In genomic region chr2:161668302-161668986, GRCm38 (mm10) we compare ENCODE assay signal across 14 mouse cellular contexts.
DNase-seq lines count a peak whose midpoint lies in the region; ATAC-seq and TF ChIP-seq lines count a peak whose summit lies in the region.
"Had no signal": no experiment of that assay in that cellular context is flagged by ENCODE, and none has a peak within 500 bp of the region (broad histone marks: within the 10 kb centered on the region; RNA-seq: fewer than 3 reads in every experiment).

No protein-coding gene starts in this region.

- no peaks in the 10 kb centered on the region for H3K9me3 ChIP-seq in neural tube, embryonic 11.5 days (ENCODE audit: control insufficient read depth, low read length)
- no peaks in the 10 kb centered on the region for H3K9me3 ChIP-seq in midbrain, embryonic 13.5 days
- H3K9me3 ChIP-seq: limb, embryonic 13.5 days had no signal

- H3K4me1 ChIP-seq in neural tube, embryonic 11.5 days (ENCODE audit: control insufficient read depth, insufficient read depth, low read length) = no peaks in the 10 kb centered on the region
- 0 out of 2 replicates have a peak, but pooled peaks cover 3% of the 10 kb centered on the region for H3K4me1 ChIP-seq in midbrain, embryonic 13.5 days (replicated peaks)
- no peaks in the 10 kb centered on the region for H3K4me1 ChIP-seq in lung, adult 2 months (ENCODE audit: control insufficient read depth, insufficient read depth, low read length)
- H3K4me1 ChIP-seq: limb, embryonic 13.5 days had no signal

- no peak for TF ChIP-seq POLR2A in lung, adult 2 months (IDR thresholded peaks at IDR 0.05; ENCODE audit: borderline replicate concordance, extremely low read depth, low read depth, low read length)

- H3K36me3 ChIP-seq in neural tube, embryonic 11.5 days (ENCODE audit: control insufficient read depth, insufficient read depth, low read length) = no peaks in the 10 kb centered on the region
- no peaks in the 10 kb centered on the region for H3K36me3 ChIP-seq in midbrain, embryonic 13.5 days
- H3K36me3 ChIP-seq: limb, embryonic 13.5 days had no signal

- no peak overlapping the region; the same call in 1 of the 2 replicates for H3K27ac ChIP-seq in neural tube, embryonic 11.5 days (ENCODE audit: low read depth, low read length)
- no peak overlapping the region for H3K27ac ChIP-seq in midbrain, embryonic 13.5 days
- H3K27ac ChIP-seq: limb, embryonic 13.5 days; macrophage had no signal

- 64% methylated on average over 12 of the region's 12 CpGs for WGBS in neural tube, embryonic 11.5 days
- 48% methylated on average over 12 of the region's 12 CpGs for WGBS in midbrain, embryonic 13.5 days
- 74% methylated on average over 12 of the region's 12 CpGs for WGBS in lung, adult 2 months

- DNase-seq in adrenal gland, postnatal 14 days = peak; percentile 9
- no peak for DNase-seq in adrenal gland, adult 18-20 months (ENCODE audit: low spot score in 2 of 2)
- DNase-seq in neural tube, embryonic 11.5 days (ENCODE audit: low spot score) = peak; percentile 31
- DNase-seq in neural tube, embryonic 10.5 days (ENCODE audit: extremely low spot score, low spot score) = no peak
- peak; percentile 13 for DNase-seq in retina, postnatal 1 day
- no peak for DNase-seq in layer of hippocampus, postnatal 10 days (ENCODE audit: low spot score in 2 of 2)
- DNase-seq in lung, adult 2 months = no peak
- DNase-seq: cerebellum, adult 11-12 months; kidney, postnatal 36 days; layer of hippocampus, postnatal 36 days had no signal

- no peak overlapping the region for H3K9ac ChIP-seq in neural tube, embryonic 11.5 days (ENCODE audit: low read length)
- H3K9ac ChIP-seq in midbrain, embryonic 13.5 days (replicated peaks) = no peak overlapping the region
- H3K9ac ChIP-seq: limb, embryonic 13.5 days had no signal

- peak; percentile 87 for ATAC-seq in neural tube, embryonic 11.5 days (ENCODE audit: insufficient read depth, low FRiP score, low TSS enrichment)
- ATAC-seq in midbrain, embryonic 13.5 days = peak; percentile 87
- ATAC-seq: intestine, embryonic 16.5 days had no signal

- no peak overlapping the region for H3K4me3 ChIP-seq in neural tube, embryonic 11.5 days (ENCODE audit: low read depth, low read length)
- H3K4me3 ChIP-seq in midbrain, embryonic 13.5 days (replicated peaks) = no peak overlapping the region
- no peak overlapping the region for H3K4me3 ChIP-seq in lung, adult 2 months (replicated peaks; ENCODE audit: extremely low read depth, low read depth, low read length)
- H3K4me3 ChIP-seq: limb, embryonic 13.5 days had no signal

- TF ChIP-seq CTCF in lung, adult 2 months (IDR thresholded peaks at IDR 0.05; ENCODE audit: insufficient read depth, low read length) = no peak

- no peak overlapping the region for H3K4me2 ChIP-seq in neural tube, embryonic 11.5 days (ENCODE audit: low read depth)
- no peak overlapping the region for H3K4me2 ChIP-seq in midbrain, embryonic 13.5 days (replicated peaks)
- H3K4me2 ChIP-seq: limb, embryonic 13.5 days had no signal

- H3K27me3 ChIP-seq in neural tube, embryonic 11.5 days (ENCODE audit: control insufficient read depth, insufficient read depth, low read length) = no peaks in the 10 kb centered on the region
- no peaks in the 10 kb centered on the region for H3K27me3 ChIP-seq in midbrain, embryonic 13.5 days

Comparison
In these comparisons a context has a peak if more than half of its experiments do, and no peak if none do; other contexts are left out.
1. DNase-seq: peak in adrenal gland, postnatal 14 days (single experiment), neural tube, embryonic 11.5 days (single experiment) and retina, postnatal 1 day (single experiment); none in adrenal gland, adult 18-20 months (0 of 2), neural tube, embryonic 10.5 days (single experiment), layer of hippocampus, postnatal 10 days (0 of 2) and lung, adult 2 months (single experiment).